Mouse (Mus musculus): ENCODE results near the gene Myo1h. TPM values are rescaled to one million over a fixed set of nuclear protein-coding genes. Genes with fewer than 3 reads are reported as not detected.
A peak's percentile ranks its signal among the peaks of the same experiment; 100 is the strongest.

The Myo1h gene
- 0.28 and 0.37 TPM in 2 replicates for polyA plus RNA-seq (2015; fragmentation: Nextera tagmentation; extraction: Ambion mirVana)

- ATAC-seq (no peak), DNase-seq (no peak)
- H3K9me3 ChIP-seq (ENCODE audit: low read length) = no peaks in the 10 kb centered on the region
- no peak within 1 kb of the TSS for H3K9ac ChIP-seq (replicated peaks)
- no peak within 1 kb of the TSS for H3K4me2 ChIP-seq (ENCODE audit: low read depth, low read length)
- 35% methylated on average over 13 of the region's 13 CpGs for WGBS (ENCODE audit: insufficient replicate concordance)
- no peaks in the 10 kb centered on the region for H3K36me3 ChIP-seq (replicated peaks; ENCODE audit: insufficient read depth, low read length)
- H3K4me1 ChIP-seq (ENCODE audit: insufficient read depth) = no peaks in the 10 kb centered on the region
- TF ChIP-seq CTCF (IDR thresholded peaks at IDR 0.05; ENCODE audit: low read depth) (no peak), EP300 (IDR thresholded peaks at IDR 0.05; ENCODE audit: low read depth) (no peak)
- H3K27ac ChIP-seq (ENCODE audit: low read depth) = no peak within 1 kb of the TSS
- 0 out of 2 replicates have a peak, but pooled peaks cover 8% of the 10 kb centered on the region for H3K27me3 ChIP-seq (ENCODE audit: insufficient read depth, low read length)
- H3K4me3 ChIP-seq (ENCODE audit: low read depth, low read length) = no peak within 1 kb of the TSS
Measured at GRCm38 (mm10) chr5:114288874-114289273, at the start of gene Myo1h. TSS of gene Myo1h (plus strand) at chr5:114289166.

DNA sequence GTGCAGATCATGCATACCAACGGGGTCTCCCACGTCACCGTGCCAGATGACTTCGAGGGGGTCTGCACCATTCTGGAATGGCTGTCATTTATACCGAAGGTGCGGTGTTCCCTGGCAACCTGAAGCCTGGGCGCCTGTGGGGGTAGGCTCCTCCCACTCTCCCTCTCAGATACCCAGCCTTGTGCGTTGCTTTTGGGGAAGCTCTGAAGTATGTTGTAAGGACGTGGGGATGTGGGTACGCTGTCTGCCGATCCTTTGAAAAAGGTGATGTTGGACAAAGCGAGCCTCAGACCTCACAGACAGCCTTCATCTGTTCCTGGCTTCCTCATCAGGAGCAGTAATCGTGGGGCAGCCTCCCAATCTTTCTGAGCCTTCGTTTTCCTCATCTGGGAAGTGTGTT is 49.2 kb upstream of the Myo1h start:
- WGBS (ENCODE audit: insufficient replicate concordance) = 41% methylated on average over 14 of the region's 14 CpGs
- DNase-seq (no peak), ATAC-seq (no peak)
- no peaks in the 10 kb centered on the region for H3K9me3 ChIP-seq (ENCODE audit: low read length)
- H3K36me3 ChIP-seq (replicated peaks; ENCODE audit: insufficient read depth, low read length) = no peaks in the 10 kb centered on the region
- TF ChIP-seq EP300 (IDR thresholded peaks at IDR 0.05; ENCODE audit: low read depth) (no peak), CTCF (IDR thresholded peaks at IDR 0.05; ENCODE audit: low read depth) (no peak)
- no peak overlapping the region for H3K27ac ChIP-seq (ENCODE audit: low read depth)
- no peak overlapping the region for H3K4me3 ChIP-seq (ENCODE audit: low read depth, low read length)
- no peaks in the 10 kb centered on the region for H3K27me3 ChIP-seq (ENCODE audit: insufficient read depth, low read length)
- H3K4me2 ChIP-seq (ENCODE audit: low read depth, low read length) = no peak overlapping the region
- H3K4me1 ChIP-seq (ENCODE audit: insufficient read depth) = no peaks in the 10 kb centered on the region
- H3K9ac ChIP-seq (replicated peaks) = no peak overlapping the region

GRCm38 (mm10) chr5:114246465-114246864 is 42.5 kb upstream of the Myo1h start:
- TF ChIP-seq EP300 (IDR thresholded peaks at IDR 0.05; ENCODE audit: low read depth) (no peak), CTCF (IDR thresholded peaks at IDR 0.05; ENCODE audit: low read depth) (no peak)
- no peak for ATAC-seq
- peak; percentile 30 for DNase-seq
- no peak overlapping the region for H3K9ac ChIP-seq (replicated peaks)
- H3K9me3 ChIP-seq (ENCODE audit: low read length) = no peaks in the 10 kb centered on the region
- H3K4me3 ChIP-seq (ENCODE audit: low read depth, low read length) = no peak overlapping the region
- H3K36me3 ChIP-seq (replicated peaks; ENCODE audit: insufficient read depth, low read length) = peaks cover 8% of the 10 kb centered on the region; the same call in 1 of the 2 replicates
- H3K4me1 ChIP-seq (ENCODE audit: insufficient read depth) = no peaks in the 10 kb centered on the region
- no peaks in the 10 kb centered on the region for H3K27me3 ChIP-seq (ENCODE audit: insufficient read depth, low read length)
- no peak overlapping the region for H3K27ac ChIP-seq (ENCODE audit: low read depth)
- H3K4me2 ChIP-seq (ENCODE audit: low read depth, low read length) = no peak overlapping the region
- 71% methylated on average over 7 of the region's 7 CpGs for WGBS (ENCODE audit: insufficient replicate concordance)

GRCm38 (mm10) chr5:114248174-114248589 is 40.8 kb upstream of the Myo1h start:
- no peak overlapping the region for H3K27ac ChIP-seq (ENCODE audit: low read depth)
- no peak overlapping the region for H3K9ac ChIP-seq (replicated peaks)
- H3K4me3 ChIP-seq (ENCODE audit: low read depth, low read length) = no peak overlapping the region
- no peaks in the 10 kb centered on the region for H3K27me3 ChIP-seq (ENCODE audit: insufficient read depth, low read length)
- ATAC-seq (no peak), DNase-seq (peak; percentile 72)
- H3K36me3 ChIP-seq (replicated peaks; ENCODE audit: insufficient read depth, low read length) = peaks cover 8% of the 10 kb centered on the region; the same call in 1 of the 2 replicates
- 20% methylated on average over 14 of the region's 14 CpGs for WGBS (ENCODE audit: insufficient replicate concordance)
- no peaks in the 10 kb centered on the region for H3K9me3 ChIP-seq (ENCODE audit: low read length)
- no peak overlapping the region for H3K4me2 ChIP-seq (ENCODE audit: low read depth, low read length)
- no peaks in the 10 kb centered on the region for H3K4me1 ChIP-seq (ENCODE audit: insufficient read depth)
- TF ChIP-seq EP300 (IDR thresholded peaks at IDR 0.05; ENCODE audit: low read depth) = no peak
- TF ChIP-seq CTCF (IDR thresholded peaks at IDR 0.05; ENCODE audit: low read depth) = peak; percentile 80

DNA sequence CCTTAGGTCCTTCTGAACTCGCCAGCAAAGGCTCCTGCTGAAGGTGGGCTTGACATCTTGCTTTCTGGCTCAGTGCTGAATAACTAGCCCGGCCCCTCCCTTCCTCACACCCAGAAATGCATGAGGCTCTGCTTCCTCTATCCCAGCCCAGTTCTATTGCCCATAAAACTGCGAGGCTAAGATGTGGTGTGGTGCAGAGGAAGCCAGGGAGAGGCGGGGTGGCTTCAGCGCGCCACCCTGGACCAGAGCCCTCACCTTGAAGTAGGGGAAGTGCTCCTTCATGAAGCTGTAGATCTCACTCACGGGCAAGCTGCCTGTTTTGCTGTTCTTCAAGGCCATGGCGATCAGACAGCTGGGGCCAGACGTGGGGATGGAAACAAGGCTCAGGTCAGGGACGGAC is 29.5 kb upstream of the Myo1h start:
- Histone ChIP-seq H3K9ac (replicated peaks) (no peak overlapping the region), H3K27me3 (ENCODE audit: insufficient read depth, low read length) (no peaks in the 10 kb centered on the region), H3K4me3 (ENCODE audit: low read depth, low read length) (no peak overlapping the region), H3K9me3 (ENCODE audit: low read length) (no peaks in the 10 kb centered on the region), H3K4me2 (ENCODE audit: low read depth, low read length) (no peak overlapping the region), H3K36me3 (replicated peaks; ENCODE audit: insufficient read depth, low read length) (no peaks in the 10 kb centered on the region), H3K27ac (ENCODE audit: low read depth) (no peak overlapping the region), H3K4me1 (ENCODE audit: insufficient read depth) (no peaks in the 10 kb centered on the region)
- DNase-seq (no peak), ATAC-seq (no peak)
- WGBS (ENCODE audit: insufficient replicate concordance) = 37% methylated on average over 10 of the region's 10 CpGs
- no peak for TF ChIP-seq CTCF (IDR thresholded peaks at IDR 0.05; ENCODE audit: low read depth)

- Histone ChIP-seq H3K9me3 (ENCODE audit: low read length) (no peaks in the 10 kb centered on the region), H3K4me2 (ENCODE audit: low read depth, low read length) (no peak overlapping the region), H3K27me3 (ENCODE audit: insufficient read depth, low read length) (no peaks in the 10 kb centered on the region), H3K9ac (replicated peaks) (no peak overlapping the region), H3K4me3 (ENCODE audit: low read depth, low read length) (no peak overlapping the region), H3K4me1 (ENCODE audit: insufficient read depth) (no peaks in the 10 kb centered on the region), H3K27ac (ENCODE audit: low read depth) (no peak overlapping the region), H3K36me3 (replicated peaks; ENCODE audit: insufficient read depth, low read length) (no peaks in the 10 kb centered on the region)
- ATAC-seq (no peak), DNase-seq (no peak)
- TF ChIP-seq CTCF (IDR thresholded peaks at IDR 0.05; ENCODE audit: low read depth) (no peak), EP300 (IDR thresholded peaks at IDR 0.05; ENCODE audit: low read depth) (no peak)
Measured at GRCm38 (mm10) chr5:114261494-114261893, 27.5 kb upstream of the Myo1h start.

- H3K4me1 ChIP-seq (ENCODE audit: insufficient read depth) = no peaks in the 10 kb centered on the region
- no peak overlapping the region for H3K4me2 ChIP-seq (ENCODE audit: low read depth, low read length)
- 70% methylated on average over 8 of the region's 8 CpGs for WGBS (ENCODE audit: insufficient replicate concordance)
- H3K9me3 ChIP-seq (ENCODE audit: low read length) = no peaks in the 10 kb centered on the region
- no peak for DNase-seq
- H3K9ac ChIP-seq (replicated peaks) = no peak overlapping the region
- H3K36me3 ChIP-seq (replicated peaks; ENCODE audit: insufficient read depth, low read length) = no peaks in the 10 kb centered on the region
- H3K4me3 ChIP-seq (ENCODE audit: low read depth, low read length) = no peak overlapping the region
- no peak for ATAC-seq
- H3K27ac ChIP-seq (ENCODE audit: low read depth) = no peak overlapping the region
- 0 out of 2 replicates have a peak, but pooled peaks cover 3% of the 10 kb centered on the region for H3K27me3 ChIP-seq (ENCODE audit: insufficient read depth, low read length)
- no peak for TF ChIP-seq EP300 (IDR thresholded peaks at IDR 0.05; ENCODE audit: low read depth)
- no peak for TF ChIP-seq CTCF (IDR thresholded peaks at IDR 0.05; ENCODE audit: low read depth)
Measured at GRCm38 (mm10) chr5:114264030-114264459, 24.9 kb upstream of the Myo1h start.
